Mouse (Mus musculus) embryonic facial prominence, embryonic 13.5 days (tissue): ENCODE measurements around the gene Chd1. TPM values are rescaled to one million over a fixed set of nuclear protein-coding genes. Genes with fewer than 3 reads are reported as not detected.
"Not testable (repeated sequence)": the region's sequence is repeated elsewhere in the genome, so short reads cannot be mapped to it uniquely, and the experiment has no call there.

Experiments
- ATAC-seq: fragments of 200-750 bp; cut with Nextera tagmentation; 2 replicates; pipeline ENCODE4 v1.8.0; 2017; ENCODE audit warnings: low read depth; ENCODE audit not compliant: insufficient number of reproducible peaks, insufficient read depth, low FRiP score, low TSS enrichment
- H3K27ac ChIP-seq: fragments of 300-500 bp; sonication (generic); 2 replicates; pipeline ENCODE4 v1.5.1; 2015; ENCODE audit warnings: moderate library complexity, mild to moderate bottlenecking, inconsistent platforms
- H3K27me3 ChIP-seq: fragments of 300-500 bp; sonication (generic); 2 replicates; pipeline ENCODE4 v1.6.1; 2015; ENCODE audit warnings: mild to moderate bottlenecking, inconsistent platforms
- H3K36me3 ChIP-seq: fragments of 300-500 bp; sonication (generic); 2 replicates; pipeline ENCODE4 v1.6.1; 2015; ENCODE audit warnings: mild to moderate bottlenecking, inconsistent platforms
- H3K4me1 ChIP-seq: fragments of 300-500 bp; sonication (generic); 2 replicates; pipeline ENCODE4 v1.6.1; 2015; ENCODE audit warnings: inconsistent platforms
- H3K4me2 ChIP-seq: fragments of 300-500 bp; sonication (generic); 2 replicates; pipeline ENCODE4 v1.6.1; 2015; ENCODE audit warnings: moderate library complexity, mild to moderate bottlenecking, inconsistent platforms
- H3K4me3 ChIP-seq: fragments of 300-500 bp; sonication (generic); 2 replicates; pipeline ENCODE4 v1.5.1; 2015; ENCODE audit warnings: mild to moderate bottlenecking, inconsistent platforms
- H3K9ac ChIP-seq: fragments of 300-500 bp; sonication (generic); 2 replicates; pipeline ENCODE4 v1.6.1; 2015; ENCODE audit warnings: mild to moderate bottlenecking, inconsistent platforms
- H3K9me3 ChIP-seq: fragments of 300-500 bp; sonication (generic); 2 replicates; pipeline ENCODE4 v1.6.1; 2016; ENCODE audit warnings: inconsistent platforms
- WGBS: fragments of 180-500 bp; shearing (Covaris S2); methylation state at CpG from one replicate; pipeline ENCODE4 v1.1.7; 2015; ENCODE audit warnings: mixed read lengths; 5-methylcytosine and 5-hydroxymethylcytosine counted together
- polyA plus RNA-seq: library from polyadenylated mRNA; unstranded; fragments of >200 nt; fragmentation: Nextera tagmentation; extraction: Ambion mirVana; gene quantifications from 2 replicates; pipeline ENCODE4 v1.2.1, GENCODE M21; 2015

Chd1 gene
- polyA plus RNA-seq, 1 experiment from 2014 or later: 32.3 TPM

GRCm38 (mm10) chr17:15742953-15743352, 38.2 kb downstream of the Chd1 start:
- 93% methylated on average over 10 of the region's 10 CpGs for WGBS
- ATAC-seq: no peak
- H3K36me3 ChIP-seq: peaks cover 66% of the 10 kb centered on the region

DNA sequence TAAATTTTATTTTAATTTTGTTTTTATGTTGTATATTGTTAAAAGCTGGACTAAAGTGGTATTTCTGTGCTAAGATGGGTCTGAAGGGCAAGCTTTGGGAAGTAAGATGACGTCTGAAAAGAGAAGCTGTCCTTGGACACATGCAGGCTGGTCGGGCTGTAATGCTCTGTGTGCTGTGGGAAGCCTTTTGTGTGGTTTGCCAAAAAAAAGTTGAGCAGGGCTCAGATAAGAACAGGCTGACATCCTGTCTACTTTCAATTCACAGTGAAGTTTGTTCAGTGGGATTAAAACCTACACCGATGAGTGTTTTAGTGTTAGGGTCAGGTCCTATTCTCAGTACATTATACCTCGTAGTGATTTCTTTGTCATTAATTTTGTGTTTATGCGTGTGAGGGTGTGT, 38.6 kb downstream of the Chd1 start:
- no peak overlapping the region for H3K9ac ChIP-seq
- H3K27me3 ChIP-seq: no peaks in the 10 kb centered on the region
- no peak overlapping the region for H3K27ac ChIP-seq
- no peak overlapping the region for H3K4me3 ChIP-seq
- WGBS: 92% methylated on average over 5 of the region's 5 CpGs
- peaks cover 69% of the 10 kb centered on the region for H3K36me3 ChIP-seq
- no peaks in the 10 kb centered on the region for H3K9me3 ChIP-seq
- no peak for ATAC-seq
- no peaks in the 10 kb centered on the region for H3K4me1 ChIP-seq
- H3K4me2 ChIP-seq: no peak overlapping the region

More at GRCm38 (mm10) chr17:15742953-15743352, 38.2 kb downstream of the Chd1 start:
- no peaks in the 10 kb centered on the region for H3K9me3 ChIP-seq
- no peak overlapping the region for H3K27ac ChIP-seq
- H3K4me1 ChIP-seq: no peaks in the 10 kb centered on the region
- H3K9ac ChIP-seq: no peak overlapping the region
- H3K4me2 ChIP-seq: no peak overlapping the region
- no peak overlapping the region for H3K4me3 ChIP-seq
- H3K27me3 ChIP-seq: no peaks in the 10 kb centered on the region

GRCm38 (mm10) chr17:15746696-15747095, 41.9 kb downstream of the Chd1 start:
- no peak overlapping the region for H3K4me2 ChIP-seq
- no peak overlapping the region for H3K9ac ChIP-seq
- no peaks in the 10 kb centered on the region for H3K4me1 ChIP-seq
- no peak overlapping the region for H3K27ac ChIP-seq
- H3K27me3 ChIP-seq: no peaks in the 10 kb centered on the region
- ATAC-seq: no peak
- WGBS: 86% methylated on average over 11 of the region's 11 CpGs
- no peaks in the 10 kb centered on the region for H3K9me3 ChIP-seq
- peaks cover 81% of the 10 kb centered on the region for H3K36me3 ChIP-seq
- H3K4me3 ChIP-seq: no peak overlapping the region

DNA sequence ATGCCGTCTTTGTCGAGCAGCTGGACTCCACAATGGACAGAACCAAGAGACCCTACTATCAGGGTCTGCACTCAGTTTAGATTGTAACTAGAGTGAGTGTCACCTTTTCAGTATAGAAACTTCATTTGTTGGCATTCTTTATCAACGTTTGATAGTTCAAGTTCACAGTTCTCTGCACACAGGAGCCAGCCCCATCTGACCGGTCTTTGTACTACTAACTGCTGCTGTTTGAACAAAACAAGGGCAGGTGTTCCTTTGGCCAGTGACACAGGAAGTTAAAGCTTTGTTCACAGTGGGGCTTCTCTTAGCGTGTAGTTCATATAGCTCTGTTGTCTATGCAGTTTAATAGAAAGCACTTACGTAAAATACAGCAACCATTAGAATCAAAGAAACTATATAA, 43.3 kb downstream of the Chd1 start:
- Histone ChIP-seq H3K27me3 (no peaks in the 10 kb centered on the region), H3K36me3 (peaks cover 78% of the 10 kb centered on the region), H3K27ac (no peak overlapping the region), H3K4me3 (no peak overlapping the region), H3K4me1 (no peaks in the 10 kb centered on the region), H3K9ac (no peak overlapping the region), H3K4me2 (no peak overlapping the region), H3K9me3 (no peaks in the 10 kb centered on the region)
- WGBS: 93% methylated on average over 6 of the region's 6 CpGs
- ATAC-seq: no peak

DNA sequence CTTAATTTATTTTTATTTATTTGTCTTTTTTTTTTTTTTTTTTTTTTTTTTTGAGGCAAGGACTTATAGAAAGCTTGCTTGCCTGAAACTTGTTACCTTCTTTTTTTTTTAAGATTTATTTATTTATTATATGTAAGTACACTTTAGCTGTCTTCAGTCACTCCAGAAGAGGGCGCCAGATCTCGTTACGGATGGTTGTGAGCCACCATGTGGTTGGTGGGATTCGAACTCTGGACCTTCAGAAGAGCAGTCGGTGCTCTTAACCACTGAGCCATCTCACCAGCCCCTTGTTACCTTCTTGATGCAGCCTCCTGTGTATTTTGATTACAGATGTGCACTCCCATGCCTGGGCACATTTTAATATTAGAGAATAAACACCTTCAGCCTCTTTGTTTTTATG, 46.5 kb downstream of the Chd1 start:
- H3K4me3 ChIP-seq, H3K4me1 ChIP-seq, H3K9me3 ChIP-seq, H3K27me3 ChIP-seq, ATAC-seq, H3K27ac ChIP-seq, H3K9ac ChIP-seq, H3K4me2 ChIP-seq: not testable (repeated sequence)
- 92% methylated on average over 5 of the region's 5 CpGs for WGBS
- peaks cover 77% of the 10 kb centered on the region for H3K36me3 ChIP-seq

- Histone ChIP-seq H3K27me3 (no peaks in the 10 kb centered on the region), H3K4me2 (no peak overlapping the region), H3K9me3 (no peaks in the 10 kb centered on the region), H3K4me1 (no peaks in the 10 kb centered on the region), H3K4me3 (no peak overlapping the region), H3K27ac (no peak overlapping the region), H3K9ac (no peak overlapping the region), H3K36me3 (peaks cover 74% of the 10 kb centered on the region)
- 78% methylated on average over 8 of the region's 8 CpGs for WGBS
- ATAC-seq: no peak
Observed at GRCm38 (mm10) chr17:15761191-15761590, 56.4 kb downstream of the Chd1 start.

- Histone ChIP-seq H3K27ac (no peak overlapping the region), H3K27me3 (no peaks in the 10 kb centered on the region), H3K9me3 (no peaks in the 10 kb centered on the region), H3K9ac (no peak overlapping the region), H3K4me1 (no peaks in the 10 kb centered on the region), H3K4me2 (no peak overlapping the region), H3K36me3 (peaks cover 62% of the 10 kb centered on the region), H3K4me3 (no peak overlapping the region)
- no peak for ATAC-seq
- 88% methylated on average over 7 of the region's 7 CpGs for WGBS
Observed at GRCm38 (mm10) chr17:15769081-15769724, 64.4 kb downstream of the Chd1 start.

GRCm38 (mm10) chr17:15773956-15774355, 69.2 kb downstream of the Chd1 start:
- no peak overlapping the region for H3K4me2 ChIP-seq
- ATAC-seq: no peak
- no peak overlapping the region for H3K9ac ChIP-seq
- H3K4me1 ChIP-seq: no peaks in the 10 kb centered on the region
- no peaks in the 10 kb centered on the region for H3K9me3 ChIP-seq
- H3K27me3 ChIP-seq: no peaks in the 10 kb centered on the region
- H3K27ac ChIP-seq: no peak overlapping the region
- WGBS: 83% methylated on average over 6 of the region's 6 CpGs
- peaks cover 22% of the 10 kb centered on the region for H3K36me3 ChIP-seq
- H3K4me3 ChIP-seq: no peak overlapping the region

- Histone ChIP-seq H3K27me3 (no peaks in the 10 kb centered on the region), H3K4me3 (no peak overlapping the region), H3K4me2 (no peak overlapping the region), H3K9ac (no peak overlapping the region), H3K27ac (no peak overlapping the region), H3K36me3 (peaks cover 15% of the 10 kb centered on the region), H3K4me1 (no peaks in the 10 kb centered on the region), H3K9me3 (no peaks in the 10 kb centered on the region)
- WGBS: 71% methylated on average over 5 of the region's 5 CpGs
- no peak for ATAC-seq
Observed at GRCm38 (mm10) chr17:15774565-15775215, 69.9 kb downstream of the Chd1 start.

GRCm38 (mm10) chr17:15776349-15776748, 71.6 kb downstream of the Chd1 start:
- Histone ChIP-seq H3K4me2 (no peak overlapping the region), H3K36me3 (no peaks in the 10 kb centered on the region; the same call in 1 of the 2 replicates), H3K4me3 (no peak overlapping the region), H3K27ac (no peak overlapping the region), H3K4me1 (no peaks in the 10 kb centered on the region), H3K27me3 (no peaks in the 10 kb centered on the region), H3K9ac (no peak overlapping the region), H3K9me3 (no peaks in the 10 kb centered on the region)
- WGBS: 69% methylated on average over 5 of the region's 5 CpGs
- no peak for ATAC-seq

DNA sequence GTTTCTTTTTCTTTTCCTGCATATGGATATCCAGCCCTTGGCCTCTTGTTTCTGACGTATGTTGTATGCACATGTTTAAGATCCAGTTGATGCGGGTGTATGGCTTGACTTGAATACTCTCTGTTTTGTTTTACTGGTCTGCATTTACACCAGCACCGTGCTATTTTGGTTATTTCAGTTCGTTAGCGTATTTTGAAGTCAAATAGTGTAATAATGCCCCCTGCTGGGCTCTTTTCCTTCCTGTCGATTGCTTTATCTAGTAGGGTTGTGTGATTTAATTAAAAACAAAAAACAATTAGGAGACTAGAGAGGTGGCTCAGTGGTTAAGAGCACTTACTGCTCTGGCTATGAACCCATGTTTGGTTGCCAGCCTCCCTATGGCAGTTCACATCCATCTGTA, 73.2 kb downstream of the Chd1 start:
- WGBS: 76% methylated on average over 6 of the region's 6 CpGs
- no peak for ATAC-seq

GRCm38 (mm10) chr17:15787036-15787435, 82.3 kb downstream of the Chd1 start:
- Histone ChIP-seq H3K9ac (no peak overlapping the region), H3K4me3 (no peak overlapping the region), H3K4me1 (no peaks in the 10 kb centered on the region), H3K4me2 (no peak overlapping the region), H3K27me3 (no peaks in the 10 kb centered on the region), H3K9me3 (no peaks in the 10 kb centered on the region; the same call in 1 of the 2 replicates), H3K27ac (no peak overlapping the region), H3K36me3 (no peaks in the 10 kb centered on the region)
- ATAC-seq: no peak
- 27% methylated on average over 3 of the region's 3 CpGs for WGBS

More for the DNA sequence above, 73.2 kb downstream of the Chd1 start:
- H3K27me3 ChIP-seq: no peaks in the 10 kb centered on the region
- H3K27ac ChIP-seq: no peak overlapping the region
- H3K36me3 ChIP-seq: no peaks in the 10 kb centered on the region
- no peak overlapping the region for H3K4me2 ChIP-seq
- H3K4me1 ChIP-seq: no peaks in the 10 kb centered on the region
- H3K9me3 ChIP-seq: no peaks in the 10 kb centered on the region
- no peak overlapping the region for H3K9ac ChIP-seq
- H3K4me3 ChIP-seq: no peak overlapping the region
